Mouse (Mus musculus) splenic B cell, adult 2 months (primary cell): ENCODE measurements around the gene Rprd1b.

Experiments
- DNase-seq: peaks from one replicate; pipeline ENCODE4 v3.0.0-alpha.2; 2011; ENCODE audit warnings: low read depth, low spot score
- H3K27me3 ChIP-seq: 2 replicates; pipeline ENCODE4 v1.6.1; 2012; ENCODE audit warnings: mild to moderate bottlenecking, low read length, moderate library complexity, mixed read lengths; ENCODE audit not compliant: control insufficient read depth, poor library complexity, insufficient read depth, severe bottlenecking
- H3K36me3 ChIP-seq: 2 replicates; pipeline ENCODE4 v1.6.1; 2012; ENCODE audit warnings: mild to moderate bottlenecking, low read length, moderate library complexity, mixed read lengths; ENCODE audit not compliant: control insufficient read depth, poor library complexity, insufficient read depth, severe bottlenecking

Gene Rprd1b

DNA sequence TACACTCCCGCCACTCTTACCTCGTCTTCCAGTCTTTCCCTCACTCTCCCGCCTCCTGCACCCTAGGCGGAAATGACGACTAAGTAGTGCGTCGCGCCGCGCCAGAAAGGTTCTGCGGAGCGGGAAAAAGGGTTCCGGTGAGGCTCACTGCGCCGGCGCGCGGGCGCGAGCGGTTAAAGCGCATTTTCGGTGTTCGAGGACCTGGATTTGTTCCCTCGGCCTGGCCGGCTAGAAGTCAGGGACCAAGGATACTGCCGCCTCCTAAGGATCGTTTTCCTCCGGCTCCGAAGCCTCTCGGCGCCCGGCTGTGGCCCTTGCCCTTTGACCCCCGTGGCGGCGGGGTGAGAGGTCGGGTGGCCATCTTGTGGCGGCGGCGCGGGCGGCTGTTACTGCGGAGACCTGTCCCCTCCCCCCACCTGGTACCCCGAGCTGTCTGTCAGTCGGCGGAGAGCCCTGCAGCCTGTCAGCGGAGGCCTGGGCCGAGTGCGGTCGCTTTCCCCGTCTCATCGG, at the start of gene Rprd1b, which contains the start of gene Tti1:
Gene Rprd1b (plus strand): TSS at position 144 of the 510 bp plus-strand sequence.
Gene Tti1 (minus strand): TSS at position 80 of the 510 bp plus-strand sequence.
- no peaks in the 10 kb centered on the region for H3K36me3 ChIP-seq
- DNase-seq = peak; percentile 92
- no peaks in the 10 kb centered on the region for H3K27me3 ChIP-seq

DNA sequence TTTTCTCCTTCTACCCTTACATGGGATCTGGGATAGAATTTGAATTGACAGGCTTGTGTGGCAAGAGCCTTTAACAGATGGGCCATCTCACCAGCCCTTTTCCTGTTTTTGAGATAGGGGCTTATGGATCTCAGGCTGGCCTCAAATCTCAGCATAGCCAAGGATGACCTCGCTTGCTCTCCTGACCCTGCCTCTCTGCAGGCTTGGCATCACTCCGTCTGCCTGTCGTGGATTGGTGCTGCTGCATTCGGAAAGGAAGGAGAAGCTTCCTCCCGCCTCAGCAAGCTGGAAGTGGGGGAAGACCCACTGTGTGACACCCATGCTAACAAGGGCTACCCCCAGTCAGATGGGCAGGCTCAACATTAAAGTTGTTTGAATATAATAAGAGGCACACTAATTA, 49.1 kb upstream of the Rprd1b start:
- no peaks in the 10 kb centered on the region; the same call in 1 of the 2 replicates for H3K27me3 ChIP-seq
- peaks cover 1% of the 10 kb centered on the region for H3K36me3 ChIP-seq
- DNase-seq = no peak

DNA sequence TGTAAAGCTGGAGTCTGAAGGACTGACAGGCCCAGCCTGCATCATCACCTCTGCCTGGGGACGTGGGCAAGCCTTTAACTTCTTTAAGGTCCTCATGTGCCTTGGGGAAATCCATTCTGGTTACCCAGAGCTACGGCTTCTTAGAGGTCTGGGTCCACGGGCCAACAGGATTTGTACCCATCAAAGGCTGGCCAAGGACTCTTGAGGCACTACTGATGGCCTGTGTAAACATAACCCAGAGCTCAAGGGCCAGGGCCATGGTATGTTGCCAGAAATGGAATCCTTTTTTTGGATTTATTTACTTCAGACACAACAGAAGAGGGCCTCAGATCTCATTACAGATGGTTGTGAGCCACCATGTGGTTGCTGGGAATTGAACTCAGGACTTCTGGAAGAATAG, 45.6 kb upstream of the Rprd1b start:
- H3K36me3 ChIP-seq = peaks cover 1% of the 10 kb centered on the region
- DNase-seq = no peak
- no peaks in the 10 kb centered on the region for H3K27me3 ChIP-seq

DNA sequence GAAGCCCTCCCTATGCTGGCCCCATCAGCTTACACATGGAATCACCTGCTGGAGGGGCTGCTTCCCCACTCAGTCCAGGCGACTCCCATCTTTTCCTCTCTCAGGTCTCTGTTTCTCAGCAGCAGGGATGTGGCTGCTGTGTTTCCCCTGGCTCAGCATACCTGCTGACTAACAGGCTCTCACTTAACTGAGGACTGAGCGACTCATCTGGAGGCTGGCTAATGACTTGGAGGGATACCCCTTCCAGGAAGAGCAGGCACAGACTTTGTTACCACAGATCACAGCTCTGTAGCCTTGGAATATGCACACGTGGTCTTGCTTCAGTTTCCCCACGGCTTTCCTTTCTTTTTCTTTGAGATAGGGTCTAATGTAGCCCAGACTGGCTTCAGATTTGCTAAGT, 45.0 kb upstream of the Rprd1b start:
- H3K27me3 ChIP-seq = no peaks in the 10 kb centered on the region
- peaks cover 1% of the 10 kb centered on the region for H3K36me3 ChIP-seq
- DNase-seq = no peak

DNA sequence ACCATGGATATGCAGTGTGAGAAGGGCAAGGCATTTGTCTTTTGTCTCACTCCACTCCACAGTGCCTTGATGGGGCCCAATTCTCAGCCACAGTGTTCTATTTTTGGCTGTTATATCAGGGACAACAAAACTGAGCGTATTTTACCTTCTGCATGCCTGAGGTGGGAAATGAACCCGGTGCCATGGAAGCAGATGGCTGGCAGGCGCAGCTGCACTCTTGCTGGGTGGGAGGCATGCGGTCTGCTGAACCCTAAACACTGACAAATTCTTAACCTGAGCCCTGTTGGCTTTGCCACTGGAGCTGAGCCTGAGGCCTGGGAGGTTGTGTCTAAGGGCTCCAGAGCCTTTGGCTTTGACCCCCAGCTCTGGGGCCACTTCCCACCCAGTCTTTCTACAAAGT, 42.7 kb upstream of the Rprd1b start:
- DNase-seq = no peak
- Histone ChIP-seq H3K36me3 (peaks cover 6% of the 10 kb centered on the region), H3K27me3 (no peaks in the 10 kb centered on the region)

DNA sequence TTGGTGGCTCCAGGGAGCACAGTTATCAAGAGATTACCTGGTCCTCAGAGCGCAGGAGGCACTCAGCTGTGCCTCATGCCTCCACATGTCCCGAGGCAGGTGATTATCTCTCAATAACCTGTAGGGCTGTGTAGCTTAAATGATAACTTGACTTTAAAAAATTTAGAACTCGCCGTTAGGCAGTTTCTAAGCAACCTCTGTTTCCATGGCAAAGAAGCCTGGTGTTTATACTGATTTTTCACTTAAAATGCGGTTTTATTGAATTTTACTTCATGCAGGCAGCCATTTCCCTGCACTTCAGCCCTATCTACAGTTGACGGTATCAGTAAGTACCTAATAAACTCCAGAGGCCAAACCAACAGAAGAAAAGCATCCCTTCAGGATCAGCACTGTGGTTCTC, 42.1 kb upstream of the Rprd1b start:
- no peak for DNase-seq
- peaks cover 6% of the 10 kb centered on the region for H3K36me3 ChIP-seq
- H3K27me3 ChIP-seq = no peaks in the 10 kb centered on the region

DNA sequence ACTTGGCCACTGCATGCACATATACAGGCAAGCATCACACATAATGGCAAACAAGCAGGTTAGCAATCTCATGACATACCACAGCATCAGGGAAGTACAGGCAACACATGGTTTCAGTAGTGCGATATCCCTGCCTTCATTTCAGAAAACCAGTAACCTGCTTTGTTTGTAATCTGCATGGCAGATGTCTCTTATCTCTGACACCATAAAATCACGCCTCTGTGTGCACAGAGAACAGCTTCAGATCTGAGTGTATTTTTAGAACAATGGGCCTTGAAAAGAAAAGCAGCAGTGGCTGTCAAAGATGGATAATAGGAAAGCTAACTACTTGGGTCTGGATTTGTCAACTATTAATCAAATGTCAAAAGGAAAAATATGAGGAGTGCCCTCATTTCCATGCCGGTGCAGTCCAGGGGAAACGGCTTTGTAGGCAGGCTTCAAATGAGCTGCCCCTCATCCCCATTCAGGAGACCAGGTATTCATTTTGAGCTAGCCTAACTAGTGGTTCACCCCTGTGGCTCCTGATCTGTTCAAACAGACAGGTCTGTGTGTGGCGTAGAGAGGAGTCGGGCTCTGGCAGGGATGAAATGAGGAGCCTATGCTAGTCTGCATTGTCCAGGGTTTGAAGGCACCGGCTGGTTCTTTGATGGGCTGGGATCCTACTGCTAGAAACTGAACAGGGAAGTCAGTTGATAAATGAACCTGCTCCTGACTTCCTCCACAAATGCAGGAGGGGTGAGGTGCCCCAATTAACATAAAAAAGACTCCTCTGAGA, 39.7 kb upstream of the Rprd1b start:
- no peak for DNase-seq
- peaks cover 9% of the 10 kb centered on the region; the same call in 1 of the 2 replicates for H3K36me3 ChIP-seq
- no peaks in the 10 kb centered on the region for H3K27me3 ChIP-seq

DNA sequence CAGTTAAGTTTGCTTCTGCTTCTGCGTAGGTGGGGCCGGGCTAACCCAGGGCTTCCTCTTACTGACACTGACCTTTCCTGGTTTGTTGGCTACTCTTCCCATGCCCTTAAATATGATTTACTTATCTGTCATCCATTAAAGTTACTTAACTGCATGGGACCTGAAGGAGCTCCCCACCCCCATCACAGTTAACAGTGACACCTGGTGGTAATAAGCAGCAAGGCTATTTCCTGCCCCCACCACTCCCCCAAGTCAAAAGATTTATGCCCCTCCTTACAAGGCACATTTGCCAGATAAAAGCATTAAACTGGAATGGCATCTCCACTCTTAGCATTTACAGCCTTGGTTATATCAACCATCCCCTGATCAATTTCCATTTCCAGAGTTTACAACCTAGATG, 38.4 kb upstream of the Rprd1b start:
- Histone ChIP-seq H3K27me3 (no peaks in the 10 kb centered on the region), H3K36me3 (peaks cover 9% of the 10 kb centered on the region; the same call in 1 of the 2 replicates)
- peak; percentile 30 for DNase-seq

DNA sequence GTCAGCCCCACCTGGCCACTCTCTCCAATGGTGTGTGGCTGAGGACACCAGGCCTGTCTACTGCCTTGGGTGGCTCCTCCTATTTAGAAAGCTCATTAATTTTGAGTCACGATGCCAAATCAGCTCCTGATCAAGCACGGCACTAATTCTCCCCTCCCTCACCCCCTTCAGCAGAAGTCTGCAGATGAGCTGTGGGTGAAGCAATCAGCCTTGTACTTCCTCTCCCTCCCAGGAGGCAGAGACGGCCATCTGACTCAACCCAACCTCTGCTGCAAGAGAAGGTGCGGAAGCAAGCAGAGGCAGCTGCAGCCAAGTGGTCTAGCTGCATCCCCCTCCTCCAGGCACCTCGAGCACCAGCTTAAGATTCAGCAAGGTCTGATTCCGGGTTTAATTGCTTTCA, 37.3 kb upstream of the Rprd1b start:
- peaks cover 9% of the 10 kb centered on the region; the same call in 1 of the 2 replicates for H3K36me3 ChIP-seq
- DNase-seq = no peak
- no peaks in the 10 kb centered on the region for H3K27me3 ChIP-seq

DNA sequence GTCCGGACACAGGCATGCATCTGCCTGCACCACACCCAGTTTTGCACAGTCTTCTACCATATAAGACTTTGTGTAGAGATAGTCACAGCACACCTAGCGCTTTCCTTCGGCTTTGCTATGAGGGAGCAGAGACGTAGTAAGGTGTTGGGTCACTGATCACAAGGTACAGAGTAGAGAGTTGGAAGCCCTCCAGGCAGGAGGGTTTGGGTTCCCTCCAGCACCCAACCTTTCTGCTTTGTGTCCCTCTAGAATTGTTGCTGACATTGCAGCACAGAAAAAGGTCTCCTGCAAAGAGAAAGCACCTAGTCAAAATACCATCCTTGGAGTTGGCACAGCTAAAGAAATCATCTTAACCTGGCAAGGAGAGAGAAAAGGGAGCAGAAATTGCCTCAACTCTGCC, 35.8 kb upstream of the Rprd1b start:
- Histone ChIP-seq H3K36me3 (peaks cover 9% of the 10 kb centered on the region; the same call in 1 of the 2 replicates), H3K27me3 (no peaks in the 10 kb centered on the region)
- no peak for DNase-seq

DNA sequence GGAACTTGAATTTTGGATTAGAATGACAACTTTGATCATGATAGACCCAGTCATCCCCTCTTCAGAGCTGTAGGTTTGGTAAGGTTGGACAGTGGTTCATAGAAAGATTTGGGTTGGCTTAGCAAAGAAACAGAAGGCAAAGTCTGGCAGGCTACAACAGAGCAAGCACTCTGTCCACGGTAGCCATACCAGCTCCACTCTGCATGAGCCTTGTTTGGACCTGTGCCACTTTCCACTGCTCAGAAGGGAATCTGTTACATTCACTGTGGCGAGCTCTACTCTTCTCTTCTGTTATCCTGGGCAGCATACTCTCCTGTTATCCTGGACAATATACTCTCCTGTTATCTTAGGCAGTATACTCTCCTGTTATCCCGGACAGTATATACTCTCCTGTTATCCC, 29.5 kb upstream of the Rprd1b start:
- no peaks in the 10 kb centered on the region for H3K27me3 ChIP-seq
- DNase-seq = no peak
- H3K36me3 ChIP-seq = peaks cover 1% of the 10 kb centered on the region; the same call in 1 of the 2 replicates

DNA sequence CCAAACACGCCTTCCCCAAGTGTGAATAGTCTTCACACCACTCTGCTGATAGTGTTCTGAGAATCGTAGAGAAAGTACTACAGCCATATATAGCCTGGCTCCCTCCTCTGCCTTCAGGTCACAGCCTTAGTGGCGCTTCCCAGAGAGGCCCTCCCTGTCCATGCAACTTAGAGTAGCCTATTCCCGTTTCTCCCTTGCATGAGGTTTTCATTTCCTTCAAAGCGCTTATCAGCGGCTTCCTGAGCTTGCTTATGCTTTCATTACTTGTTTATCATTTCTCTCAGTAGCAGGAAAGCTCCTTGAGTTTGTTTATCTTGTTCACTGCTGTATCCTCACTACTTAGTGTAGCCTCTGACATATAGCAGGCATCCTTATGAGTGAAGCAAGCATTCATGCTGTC, 23.7 kb upstream of the Rprd1b start:
- DNase-seq = no peak
- no peaks in the 10 kb centered on the region for H3K27me3 ChIP-seq
- peaks cover 6% of the 10 kb centered on the region; the same call in 1 of the 2 replicates for H3K36me3 ChIP-seq

DNA sequence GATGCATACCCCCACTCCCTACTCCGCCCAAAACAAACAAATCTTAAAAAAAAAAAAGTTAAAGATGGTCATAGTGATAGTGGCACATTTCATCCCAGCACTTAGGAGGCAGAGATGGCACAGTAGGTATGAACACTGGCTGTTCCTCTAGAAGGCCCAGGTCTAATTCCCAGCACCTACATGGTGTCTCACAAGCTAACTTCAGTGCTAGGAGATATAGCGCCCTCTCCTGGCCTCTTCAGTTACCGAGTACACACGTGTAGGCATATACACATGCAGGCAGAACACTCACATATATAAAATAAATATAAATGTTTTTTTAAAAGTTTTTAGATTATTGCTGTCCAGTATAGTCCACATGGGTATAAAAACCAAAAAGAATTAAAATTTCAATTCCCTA, 22.7 kb upstream of the Rprd1b start:
- Histone ChIP-seq H3K27me3 (no peaks in the 10 kb centered on the region), H3K36me3 (peaks cover 9% of the 10 kb centered on the region; the same call in 1 of the 2 replicates)
- no peak for DNase-seq

DNA sequence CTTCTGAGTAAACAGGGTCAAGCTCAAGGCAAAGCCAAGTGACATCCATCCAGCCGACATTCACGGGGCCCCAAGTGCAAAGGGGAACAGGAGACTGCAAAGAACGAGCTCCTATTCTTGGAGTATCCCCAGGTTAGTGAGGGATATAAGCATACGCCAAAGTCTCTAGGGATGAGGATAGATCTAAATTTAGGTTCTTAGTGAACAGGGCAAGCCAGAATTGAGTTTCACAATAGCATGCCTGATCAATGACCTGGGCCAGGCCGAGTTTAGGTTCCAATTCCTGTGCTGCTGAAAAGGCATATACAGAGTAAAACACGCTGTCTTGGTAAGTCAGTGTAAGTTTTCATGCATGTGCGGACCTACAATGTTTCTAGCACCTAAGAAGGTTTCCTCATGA, 18.9 kb upstream of the Rprd1b start:
- DNase-seq = no peak
- Histone ChIP-seq H3K27me3 (no peaks in the 10 kb centered on the region), H3K36me3 (peaks cover 7% of the 10 kb centered on the region; the same call in 1 of the 2 replicates)

DNA sequence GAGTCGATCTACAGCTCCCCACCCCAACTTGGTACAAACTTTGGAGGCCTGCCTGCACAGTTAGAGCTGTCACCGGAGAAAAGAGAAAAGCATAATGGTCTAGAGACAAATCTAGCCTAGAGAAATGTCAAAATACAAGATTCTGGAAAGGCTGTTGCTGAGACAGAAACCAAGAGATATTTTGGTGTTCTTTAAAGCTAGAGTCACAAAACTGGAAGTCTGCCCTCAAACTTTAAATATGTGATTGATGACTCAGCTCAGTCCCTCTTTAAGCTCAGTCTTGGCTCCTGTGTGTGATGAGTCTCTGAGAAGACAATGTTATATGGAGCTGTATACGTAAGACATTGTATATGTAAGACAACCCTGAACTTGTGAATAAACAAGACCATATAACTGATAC, 15.7 kb upstream of the Rprd1b start:
- DNase-seq = no peak
- Histone ChIP-seq H3K27me3 (no peaks in the 10 kb centered on the region), H3K36me3 (peaks cover 2% of the 10 kb centered on the region; the same call in 1 of the 2 replicates)
